ENCODE assay signal across 17 mouse cellular contexts in the genomic region with DNA sequence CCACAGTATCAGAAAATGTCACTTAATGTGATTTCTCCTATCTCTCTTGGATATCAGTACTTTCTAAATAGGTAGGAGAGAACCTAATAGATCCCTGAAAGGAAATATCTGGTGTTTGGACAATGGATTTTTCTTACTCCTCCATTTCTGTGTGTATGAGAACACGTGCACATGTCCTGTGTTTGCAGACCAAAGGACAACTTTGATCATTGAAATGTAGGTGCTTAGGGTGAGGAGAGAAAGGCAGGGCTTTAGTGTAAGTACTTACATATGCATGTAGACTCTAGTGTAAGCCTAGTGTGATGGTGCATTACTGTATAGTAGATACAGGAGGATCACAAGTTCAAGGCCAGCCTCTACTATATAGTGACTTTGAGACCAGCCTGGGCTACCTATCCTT.
"Had no signal": no experiment of that assay in that cellular context is flagged by ENCODE, and none has a peak within 500 bp of the region (broad histone marks: within the 10 kb centered on the region; RNA-seq: fewer than 3 reads in every experiment).

No protein-coding gene starts in this region.

- H3K9me3 ChIP-seq: limb, embryonic 15.5 days; megakaryocyte, embryonic 14.5 days; midbrain, embryonic 13.5 days; neural tube, embryonic 12.5 days; stomach, embryonic 15.5 days had no signal

- H3K9ac ChIP-seq: limb, embryonic 15.5 days; lung, embryonic 14.5 days; midbrain, embryonic 13.5 days; neural tube, embryonic 12.5 days; stomach, embryonic 15.5 days had no signal

- H3K4me1 ChIP-seq: limb, embryonic 15.5 days; midbrain, embryonic 13.5 days; neural tube, embryonic 12.5 days; stomach, embryonic 15.5 days had no signal

- H3K27ac ChIP-seq: limb, embryonic 15.5 days; macrophage; midbrain, embryonic 13.5 days; neural tube, embryonic 12.5 days; stomach, embryonic 15.5 days; stomach, postnatal 0 days had no signal

- DNase-seq: lung, adult 18-20 months; lung, embryonic 14.5 days; lung, postnatal 10 days; lung, postnatal 36 days; right cerebral cortex, postnatal 14 days; thymus, adult 2 months; thymus, postnatal 25 days; thymus, postnatal 4 days had no signal

- H3K4me3 ChIP-seq: limb, embryonic 15.5 days; megakaryocyte, embryonic 14.5 days; midbrain, embryonic 13.5 days; neural tube, embryonic 12.5 days; stomach, embryonic 15.5 days had no signal

- H3K27me3 ChIP-seq: limb, embryonic 15.5 days; megakaryocyte, embryonic 14.5 days; midbrain, embryonic 13.5 days; neural tube, embryonic 12.5 days; stomach, embryonic 15.5 days had no signal

- ATAC-seq: midbrain, embryonic 13.5 days; midbrain, embryonic 16.5 days had no signal

- H3K4me2 ChIP-seq: limb, embryonic 15.5 days; lung, embryonic 14.5 days; midbrain, embryonic 11.5 days; midbrain, embryonic 13.5 days; neural tube, embryonic 12.5 days; stomach, embryonic 15.5 days had no signal
